Mouse (Mus musculus) layer of hippocampus, adult 2 months (tissue): ENCODE measurements around the gene Grap. TPM values are rescaled to one million over a fixed set of nuclear protein-coding genes. Genes with fewer than 3 reads are reported as not detected.

Experiments used
- DNase-seq, 2 experiments: peaks; one replicate each; pipeline ENCODE4 v3.0.0; 2022; ENCODE audit warnings: low spot score in 2 of 2
- H3K27ac ChIP-seq: fragments of 200-600 bp; 2 replicates; pipeline ENCODE4 v1.8.1; 2022
- H3K4me3 ChIP-seq: fragments of 200-600 bp; 2 replicates; pipeline ENCODE4 v1.8.1; 2022; ENCODE audit warnings: mild to moderate bottlenecking
- CTCF ChIP-seq: fragments of 200-600 bp; conservative IDR thresholded peaks from 2 replicates; pipeline ENCODE4 v1.8.1; 2022; ENCODE audit warnings: antibody characterized with exemption, mild to moderate bottlenecking, moderate library complexity
- total RNA-seq, 2 experiments: library from RNA; stranded (reverse); gene quantifications; 2 replicates each; pipeline ENCODE4 v1.2.3; 2021

Grap gene
- total RNA-seq, 2 experiments from 2014 or later: 4.1 to 4.4 TPM

DNA sequence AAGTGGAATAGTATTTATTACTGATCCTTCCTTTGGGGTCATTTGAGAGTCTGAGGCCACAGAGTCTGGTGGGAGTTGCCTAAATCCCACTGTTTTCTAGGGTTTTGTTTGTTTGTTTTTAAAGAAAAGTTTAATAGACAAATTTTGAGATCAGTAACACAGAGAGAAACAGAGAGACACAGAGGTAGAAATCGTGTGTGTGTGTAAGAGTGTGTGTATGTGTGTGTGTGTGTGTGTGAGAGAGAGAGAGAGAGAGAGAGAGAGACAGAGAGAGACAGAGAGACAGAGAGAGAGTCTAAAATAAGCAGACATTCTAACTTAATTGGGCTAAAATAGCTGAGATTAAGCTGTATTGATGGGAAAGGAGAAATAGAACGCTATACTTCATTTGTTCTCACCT lies 503 bp downstream of the Grap start:
- peak overlapping the region; percentile 61; the same call in 1 of the 2 replicates for H3K27ac ChIP-seq
- no peak for DNase-seq
- peak overlapping the region; percentile 36 for H3K4me3 ChIP-seq
- TF ChIP-seq CTCF: no peak

GRCm38 (mm10) chr11:61654786-61655311 lies 1.8 kb downstream of the Grap start:
- no peak for TF ChIP-seq CTCF
- H3K4me3 ChIP-seq: no peak overlapping the region
- H3K27ac ChIP-seq: no peak overlapping the region
- DNase-seq: no peak

- DNase-seq: no peak
- no peak overlapping the region for H3K4me3 ChIP-seq
- no peak overlapping the region for H3K27ac ChIP-seq
- TF ChIP-seq CTCF: no peak
Measured at GRCm38 (mm10) chr11:61655649-61656048, 2.6 kb downstream of the Grap start.

DNA sequence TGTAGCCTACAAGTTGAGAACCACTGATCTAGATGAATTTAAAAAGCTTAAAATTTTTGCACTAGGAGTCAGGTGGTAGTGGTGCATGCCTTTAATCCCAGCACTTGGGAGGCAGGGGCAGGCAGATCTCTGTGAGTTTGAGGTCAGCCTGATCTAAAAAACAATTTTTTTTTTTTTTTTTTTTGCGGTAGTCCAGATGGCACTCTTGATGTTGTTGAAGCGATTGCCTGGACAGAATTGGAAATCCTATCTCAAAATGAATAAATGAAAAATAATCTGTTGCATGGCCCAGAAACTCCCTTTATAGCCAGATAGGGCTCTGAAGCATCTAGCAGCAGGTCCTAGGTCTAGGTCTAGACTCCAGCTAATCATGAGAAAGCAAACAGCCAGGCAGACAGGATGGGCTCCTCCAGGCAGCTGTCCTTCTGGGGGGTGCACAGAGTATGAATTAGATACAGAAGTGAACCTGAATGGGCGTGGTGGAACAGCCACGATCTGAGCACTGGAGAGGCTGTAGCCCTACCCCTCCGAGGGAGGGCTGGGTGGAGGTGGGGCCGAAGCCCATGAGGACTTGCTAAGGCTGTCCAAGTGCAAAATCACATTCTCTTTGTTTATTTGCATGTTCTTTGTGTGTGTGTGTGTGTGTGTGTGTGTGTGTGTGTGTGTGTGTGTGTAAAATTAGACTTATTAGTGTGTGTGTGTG lies 3.2 kb downstream of the Grap start:
- Histone ChIP-seq H3K4me3 (no peak overlapping the region), H3K27ac (no peak overlapping the region)
- no peak for TF ChIP-seq CTCF
- no peak for DNase-seq

DNA sequence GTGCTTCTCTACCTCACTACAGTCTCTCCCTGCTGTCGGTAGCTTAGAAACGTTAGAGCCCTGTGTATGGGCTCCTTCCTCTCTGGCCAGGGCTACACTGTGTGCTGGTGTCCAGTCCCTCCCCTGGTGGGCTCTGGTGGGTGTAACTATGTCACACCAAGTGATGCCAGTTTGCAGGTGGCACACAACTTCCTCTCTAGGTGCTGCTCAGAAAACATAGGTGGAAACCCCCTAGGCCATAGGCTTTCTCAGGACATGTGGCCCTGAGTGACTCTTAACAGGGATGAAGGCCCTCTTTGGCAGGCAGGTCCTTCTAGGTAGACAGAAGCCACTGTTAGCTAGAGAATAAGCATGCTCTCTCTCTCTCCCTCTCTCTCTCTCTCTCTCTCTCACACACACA lies 4.4 kb downstream of the Grap start:
- no peak overlapping the region for H3K4me3 ChIP-seq
- no peak for TF ChIP-seq CTCF
- H3K27ac ChIP-seq: no peak overlapping the region
- no peak for DNase-seq

DNA sequence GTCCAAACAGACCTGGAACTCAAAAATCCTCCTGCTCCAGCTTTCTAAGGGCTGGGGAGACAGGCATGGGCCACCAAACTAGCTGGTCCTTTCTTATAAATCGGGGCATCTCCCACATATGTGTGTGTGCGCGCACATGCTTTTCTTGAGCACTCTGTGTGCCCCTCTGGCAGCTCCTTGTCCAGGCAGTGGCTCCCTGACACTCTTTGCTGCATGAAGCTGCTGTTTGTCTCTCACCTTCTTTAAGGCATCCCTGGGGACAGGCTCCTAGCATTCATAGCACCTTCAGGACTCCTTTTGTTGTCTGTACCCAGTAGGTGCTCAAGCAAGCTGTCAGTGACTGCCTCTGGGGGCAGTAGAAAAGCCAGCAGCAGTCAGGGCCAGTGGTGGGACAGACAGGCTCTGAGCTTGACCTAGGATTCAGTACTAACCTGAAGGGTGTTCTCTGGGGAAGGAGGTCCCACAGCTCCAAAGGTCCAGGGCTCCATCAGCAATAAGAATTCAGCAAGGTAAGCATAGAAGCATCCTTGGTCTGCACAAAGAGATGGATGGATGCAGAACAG lies 5.4 kb downstream of the Grap start:
- no peak for TF ChIP-seq CTCF
- Histone ChIP-seq H3K27ac (0 out of 2 replicates have a peak overlapping the region, but pooled peaks have one; percentile 6), H3K4me3 (no peak overlapping the region)
- no peak for DNase-seq

GRCm38 (mm10) chr11:61659011-61659858 lies 6.2 kb downstream of the Grap start:
- peak in 1 of 2 experiments; percentile 13 for DNase-seq
- Histone ChIP-seq H3K4me3 (no peak overlapping the region), H3K27ac (peak overlapping the region; percentile 70)
- no peak for TF ChIP-seq CTCF

GRCm38 (mm10) chr11:61660001-61660400 lies 6.9 kb downstream of the Grap start:
- no peak overlapping the region for H3K4me3 ChIP-seq
- DNase-seq: no peak
- no peak for TF ChIP-seq CTCF
- H3K27ac ChIP-seq: no peak overlapping the region

GRCm38 (mm10) chr11:61660806-61661392 lies 7.8 kb downstream of the Grap start:
- Histone ChIP-seq H3K4me3 (no peak overlapping the region), H3K27ac (no peak overlapping the region)
- DNase-seq: no peak
- TF ChIP-seq CTCF: no peak

GRCm38 (mm10) chr11:61662189-61662588 lies 9.1 kb downstream of the Grap start:
- no peak for DNase-seq
- Histone ChIP-seq H3K27ac (no peak overlapping the region), H3K4me3 (no peak overlapping the region)
- TF ChIP-seq CTCF: no peak

DNA sequence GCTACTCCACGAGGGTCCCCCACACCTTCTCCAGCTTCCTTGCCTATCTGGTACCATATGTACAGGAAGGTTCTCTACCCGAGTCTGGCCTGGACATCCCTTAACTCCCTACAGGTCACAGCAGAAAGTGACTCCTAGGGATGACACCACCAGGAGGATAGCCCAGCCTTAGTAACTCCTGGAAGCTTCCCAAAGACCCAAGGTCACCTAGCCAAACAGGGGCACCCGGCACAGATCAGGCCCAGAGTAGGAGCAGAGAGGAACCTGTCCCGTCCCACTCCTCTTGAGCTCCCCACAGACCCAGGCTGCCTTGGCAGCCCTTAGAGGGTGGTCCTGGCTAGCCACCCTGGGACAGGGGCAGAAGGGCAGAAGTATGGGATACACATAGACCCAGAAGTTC lies 12.3 kb downstream of the Grap start:
- no peak for TF ChIP-seq CTCF
- DNase-seq: no peak
- no peak overlapping the region for H3K27ac ChIP-seq
- no peak overlapping the region for H3K4me3 ChIP-seq

GRCm38 (mm10) chr11:61665991-61666799 lies 13.1 kb downstream of the Grap start:
- Histone ChIP-seq H3K27ac (no peak overlapping the region), H3K4me3 (no peak overlapping the region)
- DNase-seq: peak; percentile 19 to 45
- TF ChIP-seq CTCF: peak; percentile 93
